Mouse (Mus musculus) spleen, adult 2 months (tissue): Measurements from ENCODE around the gene Gars.

ENCODE experiments used
- CTCF ChIP-seq: fragments of 200-500 bp; IDR thresholded peaks from 2 replicates; pipeline ENCODE4 v1.5.1; 2011; ENCODE audit warnings: mild to moderate bottlenecking, inconsistent platforms; ENCODE audit not compliant: insufficient read depth, insufficient read length, insufficient replicate concordance; ENCODE audit errors: extremely low read depth
- POLR2A ChIP-seq: fragments of 200-500 bp; IDR thresholded peaks from 2 replicates; pipeline ENCODE4 v1.6.1; 2011; ENCODE audit warnings: low read depth, low read length, inconsistent platforms

GRCm38 (mm10) chr6:54992734-54993260 lies 45.0 kb upstream of the Gars start, which contains the start of gene Ggct:
- peak; percentile 42; the same call in 1 of the 2 replicates for TF ChIP-seq CTCF
- peak; percentile 71 for TF ChIP-seq POLR2A
